Mouse (Mus musculus) heart, postnatal 10 days (tissue): ENCODE data around the gene Arhgap10. TPM values are rescaled to one million over a fixed set of nuclear protein-coding genes. Genes with fewer than 3 reads are reported as not detected.

Experiments
- total RNA-seq, 2 experiments: library from RNA; stranded (reverse); gene quantifications; 2 replicates each; pipeline ENCODE4 v1.2.3; 2021

The Arhgap10 gene
- total RNA-seq, 2 experiments from 2014 or later: 54.5 to 54.6 TPM

Other genes starting within 250 kb of the Arhgap10 start
- gene Prmt9, start 31.4 kb upstream of the Arhgap10 start, total RNA-seq: 10 to 100 TPM; 15.6 to 16.0 TPM
- gene Tmem184c, start 92.7 kb upstream of the Arhgap10 start, total RNA-seq: 10 to 100 TPM; 16.1 to 20.3 TPM
- 10 to 100 TPM; 57.7 to 70.6 TPM for gene Ednra, start 206.5 kb upstream of the Arhgap10 start, total RNA-seq